Mouse (Mus musculus) heart, embryonic 16.5 days (tissue): Measurements from ENCODE around the gene Plac9a. TPM values are rescaled to one million over a fixed set of nuclear protein-coding genes. Genes with fewer than 3 reads are reported as not detected.

Experiments
- polyA plus RNA-seq: library from polyadenylated mRNA; unstranded; fragments of >200 nt; fragmentation: Nextera tagmentation; extraction: Ambion mirVana; gene quantifications from 2 replicates; pipeline ENCODE4 v1.2.1, GENCODE M21; 2015

Plac9a gene
- polyA plus RNA-seq, 1 experiment from 2014 or later: 0.38 TPM

Other genes with a start within 250 kb of the Plac9a start
- 118 and 121 TPM in 2 replicates for gene Ppif, start 208.9 kb downstream of the Plac9a start, polyA plus RNA-seq
- gene Zcchc24, start 134.1 kb downstream of the Plac9a start, polyA plus RNA-seq: 19.5 and 25.5 TPM in 2 replicates
- gene Anxa11, start 60.9 kb downstream of the Plac9a start, polyA plus RNA-seq: 33.9 and 38.1 TPM in 2 replicates
- 2.2 and 3.3 TPM in 2 replicates for gene Tmem254a, start 24.6 kb upstream of the Plac9a start, polyA plus RNA-seq
- not detected in 2 replicates for gene Cphx1, start 35.2 kb upstream of the Plac9a start, polyA plus RNA-seq
- gene Duxbl1, start 75.5 kb upstream of the Plac9a start, polyA plus RNA-seq: 0.35 and 0.45 TPM in 2 replicates
- gene Gm9780, start 139.6 kb upstream of the Plac9a start, polyA plus RNA-seq: 19.8 and 22.8 TPM in 2 replicates
- 18.4 and 26.3 TPM in 2 replicates for gene Tmem254c, start 164.3 kb upstream of the Plac9a start, polyA plus RNA-seq
- gene Cphx2, start 178.4 kb upstream of the Plac9a start, polyA plus RNA-seq: not detected in 2 replicates
- gene Cphx3, start 179.2 kb upstream of the Plac9a start, polyA plus RNA-seq: not detected in 2 replicates
- not detected in 2 replicates for gene Duxbl2, start 215.2 kb upstream of the Plac9a start, polyA plus RNA-seq